Mouse (Mus musculus) stomach, postnatal 0 days (tissue): ENCODE data around the gene Cdcp2.

Experiments used
- CTCF ChIP-seq: IDR thresholded peaks from 2 replicates; pipeline ENCODE4 v1.5.1; 2016; ENCODE audit warnings: antibody characterized with exemption, low read depth, mild to moderate bottlenecking, moderate library complexity
- EP300 ChIP-seq: optimal IDR thresholded peaks from 2 replicates; pipeline ENCODE3; 2016; ENCODE audit warnings: antibody characterized with exemption

- TF ChIP-seq CTCF (no peak), EP300 (no peak)
Measured at GRCm38 (mm10) chr4:107129373-107129772, 32.7 kb downstream of the Cdcp2 start.
